Mouse (Mus musculus): ENCODE results near the gene Apmap. TPM values are rescaled to one million over a fixed set of nuclear protein-coding genes. Genes with fewer than 3 reads are reported as not detected.
A peak's percentile ranks its signal among the peaks of the same experiment; 100 is the strongest.

The Apmap gene
- polyA plus RNA-seq, 1 experiment from 2014 or later, result 34.2 TPM

DNA sequence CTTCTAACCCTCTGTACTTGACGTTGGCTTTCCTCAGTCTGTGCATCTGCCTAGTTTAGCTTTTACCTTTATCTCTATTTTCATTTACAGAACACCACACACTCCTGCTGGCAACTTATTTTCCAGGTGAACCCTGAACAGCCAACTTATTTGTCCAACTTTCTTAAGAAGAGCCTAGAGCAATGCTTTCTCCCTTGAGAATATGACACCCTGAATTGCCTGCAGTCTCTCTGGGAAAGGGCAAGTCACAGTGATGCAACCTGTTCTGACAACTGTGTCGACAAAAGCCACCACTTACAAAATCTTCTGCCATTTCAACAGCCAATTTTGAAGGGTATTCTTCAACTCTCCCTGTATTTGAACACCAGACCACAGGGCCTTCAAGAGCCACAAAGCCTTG lies 3.6 kb downstream of the Apmap start:
- H3K27me3 ChIP-seq (ENCODE audit: insufficient read depth, poor library complexity, severe bottlenecking), result no peaks in the 10 kb centered on the region
- WGBS, result 80% methylated on average over 2 of the region's 2 CpGs

GRCm38 (mm10) chr2:150602166-150602565 lies 6.2 kb downstream of the Apmap start:
- peaks cover 1% of the 10 kb centered on the region for H3K4me1 ChIP-seq
- no peak overlapping the region for H3K27ac ChIP-seq
- no peak for DNase-seq (ENCODE audit: low spot score)
- H3K27me3 ChIP-seq (ENCODE audit: insufficient read depth, poor library complexity, severe bottlenecking), result no peaks in the 10 kb centered on the region
- 91% methylated on average over 2 of the region's 2 CpGs for WGBS
- H3K9me3 ChIP-seq, result no peaks in the 10 kb centered on the region
- no peak overlapping the region for H3K4me3 ChIP-seq
- no peaks in the 10 kb centered on the region for H3K36me3 ChIP-seq

More for the DNA sequence above, 3.6 kb downstream of the Apmap start:
- Histone ChIP-seq H3K27ac (no peak overlapping the region), H3K4me1 (peaks cover 9% of the 10 kb centered on the region), H3K9me3 (no peaks in the 10 kb centered on the region), H3K4me3 (no peak overlapping the region), H3K36me3 (no peaks in the 10 kb centered on the region)
- no peak for DNase-seq (ENCODE audit: low spot score)

GRCm38 (mm10) chr2:150600263-150600662 lies 8.1 kb downstream of the Apmap start:
- no peaks in the 10 kb centered on the region for H3K36me3 ChIP-seq
- H3K27ac ChIP-seq, result no peak overlapping the region
- no peak for DNase-seq (ENCODE audit: low spot score)
- 73% methylated on average over 2 of the region's 2 CpGs for WGBS
- no peaks in the 10 kb centered on the region for H3K9me3 ChIP-seq
- H3K27me3 ChIP-seq (ENCODE audit: insufficient read depth, poor library complexity, severe bottlenecking), result no peaks in the 10 kb centered on the region
- no peaks in the 10 kb centered on the region for H3K4me1 ChIP-seq
- H3K4me3 ChIP-seq, result no peak overlapping the region

DNA sequence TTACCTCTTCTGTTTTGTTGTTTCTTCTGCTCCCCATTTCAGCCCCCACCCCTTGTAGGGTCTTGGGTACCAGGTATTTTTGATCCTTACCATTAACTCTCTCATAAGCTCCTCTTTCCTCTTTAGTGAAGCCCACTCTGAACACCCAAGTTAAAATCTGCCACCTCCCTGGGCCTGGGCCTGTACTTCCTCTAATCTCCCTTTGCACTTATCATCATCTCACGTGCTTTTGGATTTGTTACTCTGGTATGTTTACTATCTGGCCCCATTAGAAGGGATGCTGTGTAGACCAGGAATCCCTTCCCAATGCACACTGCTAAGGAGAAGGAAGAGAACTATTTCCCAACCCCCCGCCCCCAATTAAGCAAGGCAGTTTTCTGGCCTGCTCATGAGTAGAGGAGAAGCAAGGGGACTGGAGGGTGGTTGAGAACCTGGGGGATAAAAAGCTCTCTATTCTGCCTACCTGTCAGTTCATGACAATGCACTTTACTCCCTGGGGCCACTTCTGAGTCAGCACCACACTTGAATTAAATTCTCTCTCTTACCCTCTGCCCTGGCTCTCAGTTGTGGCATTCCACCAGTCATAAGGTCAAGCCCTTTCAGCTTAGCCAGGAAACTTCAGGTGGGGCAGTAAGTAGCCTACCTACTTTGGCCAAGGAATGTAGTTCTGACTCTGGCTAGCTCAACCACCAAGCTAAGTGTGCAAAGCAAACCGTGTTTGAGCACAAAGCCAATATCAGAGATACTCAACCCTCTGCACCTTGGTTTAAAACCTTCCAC lies 12.8 kb downstream of the Apmap start:
- H3K4me1 ChIP-seq, result no peaks in the 10 kb centered on the region
- 80% methylated on average over 3 of the region's 3 CpGs for whole genome bisulfite sequencing
- H3K36me3 ChIP-seq, result peaks cover 13% of the 10 kb centered on the region
- H3K9me3 ChIP-seq, result no peaks in the 10 kb centered on the region
- H3K4me3 ChIP-seq, result no peak overlapping the region
- DNase-seq (ENCODE audit: low spot score), result no peak
- no peak overlapping the region for H3K27ac ChIP-seq
- no peaks in the 10 kb centered on the region for H3K27me3 ChIP-seq (ENCODE audit: insufficient read depth, poor library complexity, severe bottlenecking)

DNA sequence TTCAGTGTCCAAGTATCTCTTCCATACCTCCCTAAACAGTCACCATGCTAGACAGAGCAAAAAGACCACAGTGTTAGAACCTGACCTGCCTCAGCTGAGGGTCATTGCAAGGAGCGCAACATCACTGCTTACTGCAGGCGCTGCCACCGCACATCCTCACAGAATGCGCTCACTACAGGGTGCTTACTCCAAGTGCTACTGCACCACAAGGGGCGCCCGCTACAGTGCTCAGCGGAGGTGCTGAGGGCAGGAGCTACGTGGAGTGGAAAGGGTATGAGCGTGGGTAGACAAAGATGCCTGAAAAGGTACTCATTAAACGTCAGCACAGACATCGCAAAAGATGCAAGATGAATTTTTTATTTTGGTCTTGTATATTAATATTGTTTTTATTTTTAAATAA lies 19.3 kb downstream of the Apmap start:
- 72% methylated on average over 11 of the region's 11 CpGs for WGBS
- Histone ChIP-seq H3K4me3 (no peak overlapping the region), H3K36me3 (peaks cover 52% of the 10 kb centered on the region), H3K9me3 (no peaks in the 10 kb centered on the region), H3K27ac (no peak overlapping the region), H3K27me3 (ENCODE audit: insufficient read depth, poor library complexity, severe bottlenecking) (no peaks in the 10 kb centered on the region), H3K4me1 (no peaks in the 10 kb centered on the region)
- DNase-seq (ENCODE audit: low spot score), result peak; percentile 50

- H3K4me3 ChIP-seq, result no peak overlapping the region
- 74% methylated on average over 1 of the region's 1 CpGs for WGBS
These were observed 28.7 kb downstream of the Apmap start for GRCm38 (mm10) chr2:150579628-150580027.

GRCm38 (mm10) chr2:150578603-150579002 lies 29.8 kb downstream of the Apmap start:
- Histone ChIP-seq H3K27me3 (ENCODE audit: insufficient read depth, poor library complexity, severe bottlenecking) (no peaks in the 10 kb centered on the region), H3K4me1 (no peaks in the 10 kb centered on the region), H3K27ac (no peak overlapping the region), H3K36me3 (peaks cover 6% of the 10 kb centered on the region; the same call in 1 of the 2 replicates), H3K9me3 (no peaks in the 10 kb centered on the region), H3K4me3 (no peak overlapping the region)
- 86% methylated on average over 5 of the region's 5 CpGs for WGBS
- DNase-seq (ENCODE audit: low spot score), result peak; percentile 46

More at GRCm38 (mm10) chr2:150579628-150580027, 28.7 kb downstream of the Apmap start:
- no peak overlapping the region for H3K27ac ChIP-seq
- no peaks in the 10 kb centered on the region for H3K27me3 ChIP-seq (ENCODE audit: insufficient read depth, poor library complexity, severe bottlenecking)
- H3K36me3 ChIP-seq, result peaks cover 16% of the 10 kb centered on the region
- peak; percentile 69 for DNase-seq (ENCODE audit: low spot score)
- H3K9me3 ChIP-seq, result no peaks in the 10 kb centered on the region
- H3K4me1 ChIP-seq, result no peaks in the 10 kb centered on the region

- Histone ChIP-seq H3K4me3 (no peak overlapping the region), H3K9me3 (no peaks in the 10 kb centered on the region), H3K4me1 (no peaks in the 10 kb centered on the region), H3K27ac (no peak overlapping the region), H3K36me3 (no peaks in the 10 kb centered on the region), H3K27me3 (ENCODE audit: insufficient read depth, poor library complexity, severe bottlenecking) (no peaks in the 10 kb centered on the region)
- DNase-seq (ENCODE audit: low spot score), result no peak
- 100% methylated on average over 1 of the region's 1 CpGs for WGBS
These were observed 32.1 kb downstream of the Apmap start for GRCm38 (mm10) chr2:150576256-150576655.

DNA sequence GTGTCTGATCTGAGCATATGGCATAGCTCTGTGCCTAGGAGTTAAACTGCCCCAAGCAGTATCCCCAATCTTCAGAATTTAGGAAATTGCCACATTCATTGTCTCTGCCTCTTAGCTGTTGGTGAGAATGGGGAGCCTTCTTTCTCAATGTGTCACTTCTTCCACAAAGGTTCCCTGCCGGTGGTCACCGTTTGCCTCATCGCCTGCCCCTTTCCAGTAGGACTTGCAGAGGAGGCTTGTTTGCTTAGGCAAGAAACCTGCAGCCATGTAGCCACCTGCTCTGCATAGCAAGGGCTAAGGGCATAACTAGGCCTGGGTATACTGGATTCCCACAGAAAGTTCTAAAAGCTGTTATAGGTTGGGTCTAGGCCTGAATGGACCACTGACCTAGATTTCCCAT lies 35.9 kb downstream of the Apmap start:
- Histone ChIP-seq H3K27ac (no peak overlapping the region), H3K9me3 (no peaks in the 10 kb centered on the region), H3K4me1 (no peaks in the 10 kb centered on the region), H3K36me3 (no peaks in the 10 kb centered on the region), H3K4me3 (no peak overlapping the region), H3K27me3 (ENCODE audit: insufficient read depth, poor library complexity, severe bottlenecking) (no peaks in the 10 kb centered on the region)
- DNase-seq (ENCODE audit: low spot score), result peak; percentile 47
- 86% methylated on average over 3 of the region's 3 CpGs for WGBS

- Histone ChIP-seq H3K9me3 (no peaks in the 10 kb centered on the region), H3K4me1 (no peaks in the 10 kb centered on the region), H3K27ac (no peak overlapping the region), H3K36me3 (no peaks in the 10 kb centered on the region), H3K4me3 (no peak overlapping the region), H3K27me3 (ENCODE audit: insufficient read depth, poor library complexity, severe bottlenecking) (no peaks in the 10 kb centered on the region)
- no peak for DNase-seq (ENCODE audit: low spot score)
- 77% methylated on average over 2 of the region's 2 CpGs for WGBS
These were observed 37.6 kb downstream of the Apmap start for GRCm38 (mm10) chr2:150570761-150571160.

DNA sequence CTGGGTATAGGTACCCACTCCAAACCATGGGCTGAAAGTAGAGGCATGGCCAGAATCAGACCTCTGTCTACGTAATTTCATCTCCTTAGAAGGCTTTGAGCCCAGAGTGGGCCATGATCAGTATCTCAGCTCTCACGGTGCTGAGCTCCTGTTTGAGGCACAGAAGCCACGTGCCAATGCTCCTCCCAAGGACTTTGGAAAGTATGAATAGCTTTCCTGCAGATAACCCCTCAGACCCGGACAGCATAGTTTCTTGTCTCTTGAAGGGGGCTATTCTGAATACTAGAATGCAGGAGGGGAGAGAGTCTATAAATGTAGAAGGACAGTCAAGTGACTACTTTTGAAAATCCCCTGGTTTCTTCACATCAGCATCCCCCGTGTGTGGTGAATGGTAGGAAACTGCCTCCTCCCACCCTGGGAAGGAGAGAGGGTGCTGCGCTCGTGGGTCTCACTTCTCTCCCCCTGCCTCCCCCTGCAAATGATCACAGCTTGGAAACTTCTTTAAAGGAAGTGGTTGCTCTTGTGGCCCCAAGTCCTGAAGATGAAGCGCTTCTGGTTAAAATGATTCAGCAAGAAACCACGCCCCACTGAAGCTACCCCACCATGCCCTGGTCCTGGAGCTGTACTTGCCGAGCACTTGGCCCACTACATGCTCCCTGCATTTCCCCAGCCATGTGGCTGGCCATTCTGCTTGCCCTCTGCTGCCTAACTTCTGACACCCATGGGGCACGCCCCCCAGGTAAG lies 38.3 kb downstream of the Apmap start, which contains the start of gene Cst7:
Gene Cst7 (plus strand): TSS at position 569 of the 744 bp plus-strand sequence.
- DNase-seq (ENCODE audit: low spot score), result no peak
- Histone ChIP-seq H3K4me1 (no peaks in the 10 kb centered on the region), H3K36me3 (no peaks in the 10 kb centered on the region), H3K9me3 (no peaks in the 10 kb centered on the region), H3K4me3 (no peak within 1 kb of the TSS), H3K27ac (no peak within 1 kb of the TSS), H3K27me3 (ENCODE audit: insufficient read depth, poor library complexity, severe bottlenecking) (no peaks in the 10 kb centered on the region)
- WGBS, result 66% methylated on average over 11 of the region's 11 CpGs

DNA sequence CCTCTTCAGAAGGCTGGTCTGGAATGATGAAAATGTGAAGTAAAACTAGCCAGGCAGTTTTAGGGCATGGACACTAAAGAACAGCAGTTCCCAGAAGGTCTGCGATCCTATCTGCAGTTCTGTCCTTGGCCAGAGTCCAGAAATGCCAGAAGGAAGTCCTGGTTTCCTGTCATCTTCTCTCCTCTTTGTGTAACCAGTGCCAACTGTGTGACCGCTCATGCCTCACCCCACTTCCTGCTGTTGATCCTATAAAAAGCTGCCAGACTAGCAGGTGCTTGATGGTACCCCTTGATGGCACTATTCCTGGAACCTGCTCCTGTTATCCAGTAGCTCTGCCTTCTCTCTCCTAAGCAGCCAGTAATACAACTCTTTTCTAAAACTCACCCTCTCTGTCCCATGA lies 41.3 kb downstream of the Apmap start:
- Histone ChIP-seq H3K27me3 (ENCODE audit: insufficient read depth, poor library complexity, severe bottlenecking) (no peaks in the 10 kb centered on the region), H3K27ac (no peak overlapping the region), H3K4me1 (no peaks in the 10 kb centered on the region), H3K9me3 (no peaks in the 10 kb centered on the region), H3K36me3 (no peaks in the 10 kb centered on the region), H3K4me3 (no peak overlapping the region)
- 78% methylated on average over 2 of the region's 2 CpGs for WGBS
- no peak for DNase-seq (ENCODE audit: low spot score)

- H3K36me3 ChIP-seq, result no peaks in the 10 kb centered on the region
- DNase-seq (ENCODE audit: low spot score), result no peak
- H3K27me3 ChIP-seq (ENCODE audit: insufficient read depth, poor library complexity, severe bottlenecking), result no peaks in the 10 kb centered on the region
- H3K4me1 ChIP-seq, result no peaks in the 10 kb centered on the region
- no peaks in the 10 kb centered on the region for H3K9me3 ChIP-seq
- 53% methylated on average over 3 of the region's 3 CpGs for WGBS
- H3K27ac ChIP-seq, result no peak overlapping the region
- H3K4me3 ChIP-seq, result no peak overlapping the region
These were observed 49.8 kb downstream of the Apmap start for GRCm38 (mm10) chr2:150558568-150558967.
